Mouse (Mus musculus) bone marrow macrophage, adult 2 months (primary cell): Measurements from ENCODE around the gene Atp10b.

Experiments used
- CTCF ChIP-seq: IDR thresholded peaks from 2 replicates; pipeline ENCODE4 v1.5.1; 2012; ENCODE audit warnings: low read depth, mild to moderate bottlenecking, low read length, moderate library complexity
- POLR2A ChIP-seq: IDR thresholded peaks from 2 replicates; pipeline ENCODE4 v1.6.1; 2012; ENCODE audit warnings: mild to moderate bottlenecking, low read depth, low read length, borderline replicate concordance

DNA sequence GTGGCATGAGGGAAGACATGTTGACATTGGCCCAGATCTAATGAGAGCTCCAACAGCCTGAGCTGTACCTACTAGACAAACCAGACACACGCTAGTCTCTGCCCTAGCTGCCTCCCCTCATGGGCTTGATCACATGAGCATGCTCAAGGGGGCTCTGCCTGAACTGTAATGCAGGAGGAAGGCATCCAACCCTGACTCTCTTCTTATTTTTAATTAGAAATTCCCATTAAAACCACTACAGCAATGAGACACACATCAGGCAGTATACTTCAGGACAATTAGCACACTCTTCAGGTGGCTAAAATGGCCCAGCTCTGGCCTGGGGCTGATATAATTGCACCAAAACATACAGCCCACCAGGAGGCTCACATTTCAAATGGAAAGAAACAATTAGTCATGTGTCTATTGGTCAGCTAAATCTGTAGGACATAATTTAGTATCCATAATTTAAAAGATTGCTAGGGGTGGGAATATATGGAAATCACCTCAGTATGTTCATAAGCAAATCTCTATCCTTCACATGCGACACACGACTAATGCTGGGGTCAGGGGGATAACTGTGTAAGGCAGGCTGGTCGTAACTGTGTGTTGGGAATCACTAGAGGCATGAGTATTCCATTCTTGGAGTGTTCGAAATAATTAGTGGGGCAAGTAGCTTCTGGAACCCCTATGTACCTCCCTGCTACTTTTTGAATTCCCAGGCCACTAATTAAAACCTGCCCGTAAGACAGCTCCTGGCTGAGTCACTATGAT, 120.0 kb downstream of the Atp10b start:
- TF ChIP-seq POLR2A (no peak), CTCF (no peak)
